Mouse (Mus musculus): ENCODE data around the gene 1700025G04Rik.

GRCm38 (mm10) chr1:151880731-151881130 lies 209.2 kb downstream of the 1700025G04Rik start:
- TF ChIP-seq CTCF (IDR thresholded peaks at IDR 0.05; ENCODE audit: low read depth) (no peak), EP300 (IDR thresholded peaks at IDR 0.05; ENCODE audit: low read depth) (no peak)
